Mouse (Mus musculus) midbrain, postnatal 0 days (tissue): Measurements from ENCODE around the gene Adam12. TPM values are rescaled to one million over a fixed set of nuclear protein-coding genes. Genes with fewer than 3 reads are reported as not detected.

ENCODE experiments used
- ATAC-seq: fragments of 200-750 bp; cut with Nextera tagmentation; 2 replicates; pipeline ENCODE4 v1.8.0; 2017; ENCODE audit warnings: moderate number of reproducible peaks, mild to moderate bottlenecking, moderate TSS enrichment, moderate library complexity; ENCODE audit not compliant: low FRiP score
- DNase-seq: peaks from one replicate; pipeline ENCODE4 v3.0.0-alpha.2; 2015; ENCODE audit warnings: low spot score
- H3K27ac ChIP-seq: fragments of 300-500 bp; sonication (generic); 2 replicates; pipeline ENCODE4 v1.5.1; 2014; ENCODE audit warnings: low read depth, mild to moderate bottlenecking, low read length, mixed read lengths
- H3K27me3 ChIP-seq: fragments of 300-500 bp; sonication (generic); 2 replicates; pipeline ENCODE4 v1.6.1; 2014; ENCODE audit warnings: low read length, control low read depth, mixed read lengths; ENCODE audit not compliant: insufficient read depth
- H3K36me3 ChIP-seq: fragments of 300-500 bp; sonication (generic); 2 replicates; pipeline ENCODE4 v1.6.1; 2014; ENCODE audit warnings: low read length, control low read depth, mixed read lengths; ENCODE audit not compliant: insufficient read depth
- H3K4me1 ChIP-seq: fragments of 300-500 bp; sonication (generic); 2 replicates; pipeline ENCODE4 v1.6.1; 2014; ENCODE audit warnings: mild to moderate bottlenecking, control low read depth, antibody characterized with exemption, low read length, mixed read lengths; ENCODE audit not compliant: insufficient read depth
- H3K4me2 ChIP-seq: fragments of 300-500 bp; sonication (generic); 2 replicates; pipeline ENCODE4 v1.6.1; 2014; ENCODE audit warnings: low read depth, mild to moderate bottlenecking, low read length, mixed read lengths; ENCODE audit not compliant: poor library complexity, severe bottlenecking
- H3K4me3 ChIP-seq: fragments of 300-500 bp; sonication (generic); 2 replicates; pipeline ENCODE4 v1.5.1; 2014; ENCODE audit warnings: low read depth, mild to moderate bottlenecking, low read length, moderate library complexity
- H3K9ac ChIP-seq: fragments of 300-500 bp; sonication (generic); replicated peaks from 2 replicates; pipeline ENCODE4 v1.6.1; 2014; ENCODE audit warnings: mild to moderate bottlenecking, low read length, moderate library complexity, mixed read lengths; ENCODE audit not compliant: poor library complexity, severe bottlenecking
- H3K9me3 ChIP-seq: fragments of 300-500 bp; sonication (generic); 2 replicates; pipeline ENCODE4 v1.6.1; 2016; ENCODE audit warnings: low read length, control low read depth
- CTCF ChIP-seq: IDR thresholded peaks from 2 replicates; pipeline ENCODE4 v1.5.1; 2016; ENCODE audit warnings: antibody characterized with exemption, mild to moderate bottlenecking
- WGBS: fragments of 180-500 bp; shearing (Covaris S2); extraction: QIAGEN DNeasy Blood & Tissue Kit; methylation state at CpG from one replicate; pipeline ENCODE4 v1.1.7; 2014; 5-methylcytosine and 5-hydroxymethylcytosine counted together
- polyA plus RNA-seq: library from polyadenylated mRNA; unstranded; fragments of >200 nt; fragmentation: Nextera tagmentation; extraction: Ambion mirVana; gene quantifications from 2 replicates; pipeline ENCODE4 v1.2.1, GENCODE M21; 2015
- total RNA-seq: library from RNA; depleted of rRNA; stranded (reverse); fragments of >200 nt; gene quantifications from 2 replicates; pipeline ENCODE4 v1.2.3, GENCODE M21; 2014

Adam12 gene
- total and polyA plus RNA-seq, 2 experiments from 2014 or later, result 3.5 to 12.8 TPM

DNA sequence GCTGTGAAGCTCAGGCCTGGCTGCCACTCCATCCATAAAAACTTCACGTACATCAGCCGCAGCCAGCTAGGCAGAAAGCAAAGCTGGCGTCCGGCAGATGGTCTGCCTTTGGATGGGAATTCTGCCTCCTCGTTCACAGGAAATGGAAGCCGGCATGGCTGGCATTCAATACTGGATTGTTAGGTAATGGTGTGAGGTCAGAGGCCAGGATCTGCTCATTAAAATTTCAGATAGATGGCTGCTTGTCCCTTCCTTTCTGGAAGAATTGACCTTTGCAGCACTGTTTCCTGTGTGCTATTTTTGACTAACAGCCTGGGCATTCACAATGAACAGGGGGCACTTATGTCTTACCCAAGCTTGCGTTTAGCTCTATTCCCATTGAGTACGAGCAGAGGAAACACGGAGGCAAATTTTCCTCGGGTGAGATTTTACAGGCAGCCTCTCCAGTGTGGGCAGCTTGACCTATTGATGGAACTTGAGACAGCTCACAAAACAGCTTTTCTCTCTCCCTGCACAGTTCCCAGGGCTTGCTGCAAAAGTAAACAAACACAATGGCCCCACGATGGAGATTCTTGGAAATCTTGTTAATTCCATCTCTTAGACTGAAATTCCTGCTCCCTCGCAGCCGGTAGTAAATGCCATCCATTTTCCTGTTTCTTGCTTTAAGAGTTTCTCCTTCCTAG lies 4.0 kb downstream of the Adam12 start:
- TF ChIP-seq CTCF, result no peak
- ATAC-seq, result no peak

DNA sequence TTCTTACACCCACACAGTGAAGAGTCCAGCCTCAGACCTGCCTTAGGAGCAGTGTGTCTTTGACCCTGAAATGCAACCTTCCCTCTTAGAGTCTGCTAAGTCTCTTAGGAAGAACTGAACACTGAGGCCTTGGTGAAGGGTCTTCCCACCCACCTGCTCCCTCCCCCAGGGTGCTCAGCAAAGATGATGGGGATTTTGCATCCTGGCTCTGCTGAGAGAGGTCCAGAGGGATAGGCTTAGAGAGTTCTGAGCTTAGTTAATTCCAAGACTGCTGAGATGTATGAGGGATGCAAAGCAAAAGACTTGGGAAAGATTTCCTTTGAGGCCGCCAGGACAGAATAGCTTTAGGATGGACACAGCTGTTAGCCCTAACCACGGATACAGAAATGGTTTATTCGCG lies 4.8 kb downstream of the Adam12 start:
- H3K4me2 ChIP-seq, result no peak overlapping the region
- no peak for ATAC-seq
- 76% methylated on average over 4 of the region's 4 CpGs for WGBS
- peaks cover 8% of the 10 kb centered on the region; the same call in 1 of the 2 replicates for H3K27me3 ChIP-seq
- peaks cover 7% of the 10 kb centered on the region for H3K4me1 ChIP-seq
- H3K9me3 ChIP-seq, result no peaks in the 10 kb centered on the region
- H3K27ac ChIP-seq, result no peak overlapping the region
- no peak overlapping the region for H3K9ac ChIP-seq
- no peak overlapping the region for H3K4me3 ChIP-seq
- no peak for DNase-seq
- no peak for TF ChIP-seq CTCF
- no peaks in the 10 kb centered on the region for H3K36me3 ChIP-seq

More for the DNA sequence above, 4.0 kb downstream of the Adam12 start:
- Histone ChIP-seq H3K9me3 (no peaks in the 10 kb centered on the region), H3K27ac (no peak overlapping the region), H3K36me3 (no peaks in the 10 kb centered on the region), H3K9ac (no peak overlapping the region), H3K4me1 (peaks cover 7% of the 10 kb centered on the region), H3K27me3 (peaks cover 8% of the 10 kb centered on the region; the same call in 1 of the 2 replicates), H3K4me3 (no peak overlapping the region), H3K4me2 (no peak overlapping the region)
- WGBS, result 51% methylated on average over 13 of the region's 13 CpGs
- DNase-seq, result peak; percentile 64

GRCm38 (mm10) chr7:134226231-134226630 lies 5.7 kb downstream of the Adam12 start:
- 65% methylated on average over 3 of the region's 3 CpGs for WGBS
- Histone ChIP-seq H3K9ac (no peak overlapping the region), H3K27ac (no peak overlapping the region), H3K9me3 (no peaks in the 10 kb centered on the region), H3K36me3 (no peaks in the 10 kb centered on the region), H3K4me1 (peaks cover 7% of the 10 kb centered on the region), H3K27me3 (peaks cover 5% of the 10 kb centered on the region; the same call in 1 of the 2 replicates), H3K4me2 (no peak overlapping the region), H3K4me3 (no peak overlapping the region)
- DNase-seq (no peak), ATAC-seq (no peak)
- no peak for TF ChIP-seq CTCF

GRCm38 (mm10) chr7:134224741-134225612 lies 7.0 kb downstream of the Adam12 start:
- peak overlapping the region; percentile 70 for H3K4me3 ChIP-seq
- ATAC-seq (peak; percentile 62), DNase-seq (peak; percentile 72)
- H3K9me3 ChIP-seq, result no peaks in the 10 kb centered on the region
- H3K27me3 ChIP-seq, result peaks cover 5% of the 10 kb centered on the region; the same call in 1 of the 2 replicates
- H3K4me1 ChIP-seq, result peaks cover 7% of the 10 kb centered on the region
- peak overlapping the region; percentile 99 for H3K4me2 ChIP-seq
- peak overlapping the region; percentile 26; the same call in 1 of the 2 replicates for H3K27ac ChIP-seq
- H3K9ac ChIP-seq, result peak overlapping the region; percentile 55
- WGBS, result under 1% methylated on average over 71 of the region's 90 CpGs
- no peaks in the 10 kb centered on the region for H3K36me3 ChIP-seq
- TF ChIP-seq CTCF, result no peak

DNA sequence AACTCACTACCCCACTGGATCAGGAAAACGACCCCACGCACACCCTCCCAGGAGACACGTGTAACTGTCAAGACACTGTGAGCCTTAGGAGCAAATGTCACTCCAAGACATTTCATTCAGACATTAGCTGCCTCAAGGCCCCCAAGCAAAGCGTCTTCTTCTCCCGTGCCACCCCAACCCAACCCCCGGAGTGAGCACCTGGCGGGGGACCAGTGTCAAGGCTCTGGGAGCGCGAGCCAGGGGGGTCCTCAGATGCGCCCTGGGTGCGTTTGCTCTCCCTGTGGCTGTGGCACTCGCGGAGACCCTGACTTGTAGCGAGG lies 7.6 kb downstream of the Adam12 start:
- Histone ChIP-seq H3K9me3 (no peaks in the 10 kb centered on the region), H3K27me3 (peaks cover 5% of the 10 kb centered on the region; the same call in 1 of the 2 replicates), H3K27ac (no peak overlapping the region), H3K4me2 (peak overlapping the region; percentile 99), H3K9ac (peak overlapping the region; percentile 55), H3K4me1 (peaks cover 7% of the 10 kb centered on the region), H3K4me3 (peak overlapping the region; percentile 70), H3K36me3 (no peaks in the 10 kb centered on the region)
- DNase-seq, result no peak
- TF ChIP-seq CTCF, result no peak
- ATAC-seq, result peak; percentile 13; the same call in 1 of the 2 replicates
- 0% methylated on average over 14 of the region's 14 CpGs for WGBS
